8 mouse cellular contexts compared by ENCODE assay signal in the genomic region with DNA sequence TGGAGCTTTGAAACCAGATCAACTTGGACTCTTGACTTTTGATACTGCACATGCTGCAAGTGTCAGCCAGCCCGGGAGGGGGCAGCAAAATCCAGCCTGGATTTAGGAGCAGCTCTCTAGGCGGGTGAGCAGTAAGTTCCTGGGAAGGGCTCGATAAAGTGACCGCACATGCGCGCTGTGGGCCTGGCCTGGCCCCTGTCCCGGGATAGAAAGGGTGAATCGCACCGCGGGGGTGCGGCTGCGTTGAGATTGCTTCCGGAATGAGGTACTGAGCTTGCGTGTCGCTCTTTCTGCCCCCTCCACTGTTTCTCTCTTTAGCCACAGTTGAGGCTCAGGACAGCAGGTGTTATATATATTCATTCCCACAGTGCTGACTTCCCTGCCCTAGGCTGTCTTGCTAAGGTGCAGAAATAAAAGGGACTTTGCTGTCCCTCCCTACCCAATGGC. TPM values are rescaled to one million over a fixed set of nuclear protein-coding genes. Genes with fewer than 3 reads are reported as not detected.
DNase-seq lines count a peak whose midpoint lies in the region; ATAC-seq and TF ChIP-seq lines count a peak whose summit lies in the region.

No protein-coding gene starts in this region.

- WGBS in forebrain, embryonic 14.5 days = 0% methylated on average over 15 of the region's 15 CpGs

- H3K9ac ChIP-seq in CH12.LX (ENCODE audit: insufficient read depth, low read depth) = no peak overlapping the region
- H3K9ac ChIP-seq in forebrain, embryonic 14.5 days (ENCODE audit: low read length) = peak overlapping the region; percentile 41; the same call in 1 of the 2 replicates

- TF ChIP-seq CTCF in CH12.LX (conservative IDR thresholded peaks at IDR 0.05 in 1 of 2, IDR thresholded peaks at IDR 0.05 in 1 of 2; ENCODE audit: low read depth in 2 of 2, low read length in 2 of 2) = peak; percentile 42 to 81; a peak in 3 of 4 replicates

- peak; percentile 78 for DNase-seq in CH12.LX (ENCODE audit: extremely low read depth)
- peak; percentile 41 for DNase-seq in c-Kit-positive CD71-positive TER-119-negative erythroid progenitor cells, embryonic 14.5 days (ENCODE audit: low read depth)
- DNase-seq in forebrain, embryonic 14.5 days (ENCODE audit: low spot score) = peak; percentile 90
- DNase-seq in heart, postnatal 14 days = peak; percentile 86 to 90
- peak; percentile 87 for DNase-seq in layer of hippocampus, adult 11-12 months (ENCODE audit: low spot score)
- DNase-seq in lung, adult 18-20 months = peak; percentile 84 to 87
- peak; percentile 47 to 54 for DNase-seq in thymus, adult 18-20 months

- H3K79me2 ChIP-seq in CH12.LX (replicated peaks; ENCODE audit: control insufficient read depth, extremely low read depth, insufficient read depth, poor library complexity, severe bottlenecking) = no peaks in the 10 kb centered on the region

- TF ChIP-seq RAD21 in CH12.LX (IDR thresholded peaks at IDR 0.05; ENCODE audit: low read depth, low read length) = peak; percentile 72

- intact Hi-C loops in heart, postnatal 14 days (cut with DNase I) = loop anchor here (2.0 to 10.0 kb wide), 5 partner anchors 51 to 1101 kb away; a partner anchor contains a TSS

- no peak for TF ChIP-seq POLR2A in CH12.LX (IDR thresholded peaks at IDR 0.05; ENCODE audit: low read depth, low read length)

- TF ChIP-seq EP300 in CH12.LX (IDR thresholded peaks at IDR 0.05; ENCODE audit: low read length) = no peak

- peaks cover 2 to 20% of the 10 kb centered on the region in 2 experiments; a peak in 3 of 4 replicates for H3K4me1 ChIP-seq in CH12.LX (ENCODE audit: control insufficient read depth in 1 of 2, insufficient read depth in 2 of 2)
- no peaks in the 10 kb centered on the region; the same call in 1 of the 2 replicates for H3K4me1 ChIP-seq in forebrain, embryonic 14.5 days (ENCODE audit: control insufficient read depth, insufficient read depth, low read length)

- ATAC-seq in forebrain, embryonic 14.5 days = peak; percentile 95
- ATAC-seq in neutrophil, adult 5-6 weeks (ENCODE audit: extremely low read depth, insufficient number of reproducible peaks, low FRiP score, poor library complexity, severe bottlenecking) = peak; percentile 53; the same call in 1 of the 2 replicates

- in situ Hi-C loops in CH12.LX (cut with MboI; ENCODE audit: low pct_ligation_motif_present, low pct_unique_long_range_greater_than_20kb, low sequenced_read_pairs) = no loop called here

- no peaks in the 10 kb centered on the region for H3K9me3 ChIP-seq in CH12.LX (replicated peaks; ENCODE audit: low read length)
- no peaks in the 10 kb centered on the region for H3K9me3 ChIP-seq in forebrain, embryonic 14.5 days (replicated peaks; ENCODE audit: control insufficient read depth, low read length)

- H3K4me2 ChIP-seq in CH12.LX (ENCODE audit: insufficient read depth, low read depth, poor library complexity, severe bottlenecking) = peak overlapping the region; percentile 62
- peak overlapping the region; percentile 59 for H3K4me2 ChIP-seq in forebrain, embryonic 14.5 days (ENCODE audit: low read length)

- H3K27ac ChIP-seq in CH12.LX (ENCODE audit: insufficient read depth, low read depth) = no peak overlapping the region
- H3K27ac ChIP-seq in forebrain, embryonic 14.5 days (ENCODE audit: low read depth, low read length) = no peak overlapping the region

- H3K27me3 ChIP-seq in CH12.LX (replicated peaks) = peaks cover 7% of the 10 kb centered on the region
- 0 out of 2 replicates have a peak, but pooled peaks cover 4% of the 10 kb centered on the region for H3K27me3 ChIP-seq in forebrain, embryonic 14.5 days (replicated peaks; ENCODE audit: control insufficient read depth, insufficient read depth, low read length)

- dilution Hi-C loops in CH12.LX (cut with MboI; ENCODE audit: extremely low pct_ligation_motif_present, extremely low pct_unique_long_range_greater_than_20kb, low sequenced_read_pairs) = no loop called here

- peak overlapping the region in 2 of 3 experiments; percentile 37 to 38 for H3K4me3 ChIP-seq in CH12.LX (replicated peaks in 1 of 3; ENCODE audit: low read depth in 2 of 3, low read length in 2 of 3, poor library complexity in 1 of 3)
- peak overlapping the region; percentile 35 for H3K4me3 ChIP-seq in forebrain, embryonic 14.5 days (ENCODE audit: low read depth, low read length)

- H3K36me3 ChIP-seq in CH12.LX (replicated peaks in 1 of 2; ENCODE audit: control insufficient read depth in 1 of 2, insufficient read depth in 1 of 2, low read length in 1 of 2) = no peaks in the 10 kb centered on the region
- no peaks in the 10 kb centered on the region for H3K36me3 ChIP-seq in forebrain, embryonic 14.5 days (ENCODE audit: control insufficient read depth, insufficient read depth, low read length)

TF ChIP-seq in CH12.LX, 34 proteins besides CTCF, POLR2A, EP300 and RAD21:
- TF ChIP-seq NRF1 (IDR thresholded peaks at IDR 0.05; ENCODE audit: low read depth, low read length) (peak; percentile 78), SMC3 (IDR thresholded peaks at IDR 0.05; ENCODE audit: low read depth, low read length) (peak; percentile 72), UBTF (IDR thresholded peaks at IDR 0.05; ENCODE audit: low read depth, low read length) (no peak), MAFK (IDR thresholded peaks at IDR 0.05; ENCODE audit: insufficient replicate concordance, low read length) (no peak), RCOR1 (conservative IDR thresholded peaks at IDR 0.05; ENCODE audit: low read depth, low read length) (no peak), ZC3H11A (IDR thresholded peaks at IDR 0.05; ENCODE audit: low read depth, low read length) (no peak), MAX (IDR thresholded peaks at IDR 0.05; ENCODE audit: low read length) (no peak; the same call in 1 of the 2 replicates), ELF1 (IDR thresholded peaks at IDR 0.05; ENCODE audit: low read depth, low read length) (peak; percentile 13; the same call in 1 of the 2 replicates), TBP (conservative IDR thresholded peaks at IDR 0.05; ENCODE audit: low read depth, low read length) (no peak), CHD2 (IDR thresholded peaks at IDR 0.05; ENCODE audit: low read length) (no peak), MYC (IDR thresholded peaks at IDR 0.05; ENCODE audit: low read depth, low read length) (0 out of 2 replicates have a peak, but pooled peaks have one; percentile 40), KAT2A (IDR thresholded peaks at IDR 0.05; ENCODE audit: insufficient replicate concordance, low read length) (no peak), SIN3A (IDR thresholded peaks at IDR 0.05; ENCODE audit: low read length) (no peak), ZNF384 (IDR thresholded peaks at IDR 0.05; ENCODE audit: low read depth, low read length) (no peak), MXI1 (IDR thresholded peaks at IDR 0.05; ENCODE audit: low read depth, low read length) (no peak)

RNA-seq across cellular contexts. Expression of a gene that starts 52.1 kb away (rescaled TPM):
- total RNA-seq in CH12.LX (2012; rRNA removed) (0.63 and 1.6 TPM in 2 replicates), CH12.LX (2014; rRNA removed) (4.3 TPM in 2 replicates)
- polyA plus RNA-seq in CH12.LX (2012; ENCODE audit: insufficient read length, low read depth) = 2.1 and 2.8 TPM in 2 replicates
- 15.9 and 17.8 TPM in 2 replicates for polyA plus RNA-seq in forebrain, embryonic 14.5 days (2014; fragmentation: Nextera tagmentation; extraction: Ambion mirVana)
- total RNA-seq in heart, postnatal 14 days (2021) = 1 to 10 TPM; 3.0 to 3.2 TPM
- 0.37 and 2.2 TPM in 2 replicates for total RNA-seq in neutrophil, adult 5-6 weeks (2017)
